Mouse (Mus musculus) granulocyte monocyte progenitor cell, adult 5-6 weeks (primary cell): ENCODE measurements around the gene Msl1. TPM values are rescaled to one million over a fixed set of nuclear protein-coding genes. Genes with fewer than 3 reads are reported as not detected.
"Not testable (repeated sequence)": the region's sequence is repeated elsewhere in the genome, so short reads cannot be mapped to it uniquely, and the experiment has no call there.

Experiments
- ATAC-seq: replicated peaks from 2 replicates; pipeline ENCODE4 v1.8.0; 2016; ENCODE audit warnings: mild to moderate bottlenecking, moderate TSS enrichment, inconsistent platforms; ENCODE audit not compliant: poor library complexity, severe bottlenecking
- total RNA-seq, 2 experiments: library from RNA; stranded (forward) in 1 of 2; stranded (reverse) in 1 of 2; fragments of 200-712, 200-1000 nt in 1 of 2; fragments of >200 nt in 1 of 2; fragmentation: Nextera tagmentation in 1 of 2; gene quantifications; 2 replicates each; pipeline ENCODE4 v1.2.3; 2014 to 2017

Gene Msl1
- total RNA-seq, 2 experiments from 2014 or later = 59.8 to 72.7 TPM

DNA sequence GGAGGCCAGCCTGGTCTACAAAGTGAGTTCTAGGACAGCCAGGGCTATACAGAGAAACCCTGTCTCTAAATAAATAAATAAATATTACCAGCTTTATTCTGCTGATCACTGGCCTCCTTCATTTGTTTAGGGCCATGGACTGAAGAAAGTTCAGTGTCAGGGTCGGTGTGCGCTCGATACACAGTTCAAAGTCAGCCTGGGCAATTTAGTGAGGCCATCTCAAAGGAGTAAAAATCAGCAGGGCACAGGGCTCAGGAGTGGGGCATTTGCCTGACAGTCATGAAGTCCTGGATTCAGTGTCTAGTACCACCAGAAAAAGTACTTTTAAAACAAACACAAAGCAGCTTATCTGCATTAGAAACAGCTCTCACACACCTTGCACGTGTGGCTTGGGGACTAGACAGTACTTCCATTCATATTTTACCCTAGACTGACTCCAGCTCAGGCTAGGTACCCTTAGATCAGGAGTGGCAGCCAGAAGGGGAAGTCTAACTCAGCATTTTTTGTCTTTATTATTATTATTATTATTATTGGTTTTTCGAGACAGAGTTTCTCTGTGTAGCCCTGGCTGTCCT, 4.6 kb upstream of the Msl1 start:
- no peak for ATAC-seq

GRCm38 (mm10) chr11:98791448-98791847, 3.9 kb upstream of the Msl1 start:
- ATAC-seq = no peak

- no peak for ATAC-seq
These were observed 3.2 kb upstream of the Msl1 start for GRCm38 (mm10) chr11:98792081-98792480.

DNA sequence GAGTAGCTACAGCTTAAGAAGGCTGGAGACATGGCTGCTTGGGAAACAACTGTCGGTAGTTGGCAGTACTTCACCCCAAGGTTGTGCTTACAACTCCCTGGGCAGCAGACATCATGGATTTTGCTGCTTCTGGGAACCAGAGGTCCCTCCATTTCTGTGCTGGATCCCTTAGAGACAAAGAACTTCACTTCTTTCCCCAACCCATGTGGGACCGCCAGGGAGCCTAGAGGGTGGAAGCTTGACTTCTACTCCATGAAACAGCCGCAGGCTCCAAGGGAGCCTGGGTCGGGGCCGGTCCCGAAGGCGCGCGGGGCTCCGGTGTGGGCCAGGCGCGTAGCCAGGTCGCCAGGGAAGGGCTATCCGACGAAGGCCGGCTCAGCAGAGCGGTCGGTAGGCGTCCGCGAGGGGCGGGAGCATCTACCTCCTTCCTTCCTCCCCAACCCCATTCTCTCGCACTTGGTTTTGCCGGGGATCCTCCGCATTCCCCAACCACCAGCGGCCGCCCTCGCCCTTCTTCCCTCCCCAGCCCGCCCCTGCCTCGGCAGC, 774 bp upstream of the Msl1 start:
- ATAC-seq = peak; percentile 52

DNA sequence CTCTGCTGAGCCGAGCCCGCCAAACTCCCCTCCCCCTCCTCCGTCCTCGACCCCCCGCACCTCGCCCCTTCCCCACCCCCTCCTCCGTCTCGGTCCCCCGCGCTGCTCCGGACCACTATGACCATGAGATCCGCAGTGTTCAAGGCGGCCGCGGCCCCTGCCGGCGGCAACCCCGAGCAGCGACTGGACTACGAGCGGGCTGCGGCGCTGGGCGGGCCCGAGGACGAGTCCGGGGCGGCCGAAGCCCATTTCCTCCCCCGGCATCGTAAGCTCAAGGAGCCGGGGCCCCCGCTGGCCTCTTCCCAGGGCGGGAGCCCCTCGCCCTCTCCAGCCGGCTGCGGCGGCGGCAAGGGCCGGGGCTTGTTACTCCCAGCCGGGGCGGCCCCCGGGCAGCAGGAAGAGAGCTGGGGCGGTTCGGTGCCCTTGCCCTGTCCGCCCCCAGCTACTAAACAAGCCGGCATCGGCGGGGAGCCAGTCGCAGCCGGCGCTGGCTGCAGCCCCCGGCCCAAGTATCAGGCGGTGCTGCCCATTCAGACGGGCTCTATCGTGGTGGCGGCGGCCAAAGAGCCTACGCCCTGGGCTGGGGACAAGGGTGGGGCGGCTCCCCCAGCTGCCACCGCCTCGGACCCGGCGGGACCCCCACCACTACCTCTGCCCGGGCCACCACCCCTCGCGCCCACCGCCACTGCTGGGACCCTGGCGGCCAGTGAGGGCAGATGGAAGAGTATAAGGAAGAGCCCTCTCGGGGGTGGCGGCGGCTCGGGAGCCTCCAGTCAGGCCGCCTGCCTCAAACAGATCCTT, 598 bp downstream of the Msl1 start:
- peak; percentile 17; the same call in 1 of the 2 replicates for ATAC-seq

DNA sequence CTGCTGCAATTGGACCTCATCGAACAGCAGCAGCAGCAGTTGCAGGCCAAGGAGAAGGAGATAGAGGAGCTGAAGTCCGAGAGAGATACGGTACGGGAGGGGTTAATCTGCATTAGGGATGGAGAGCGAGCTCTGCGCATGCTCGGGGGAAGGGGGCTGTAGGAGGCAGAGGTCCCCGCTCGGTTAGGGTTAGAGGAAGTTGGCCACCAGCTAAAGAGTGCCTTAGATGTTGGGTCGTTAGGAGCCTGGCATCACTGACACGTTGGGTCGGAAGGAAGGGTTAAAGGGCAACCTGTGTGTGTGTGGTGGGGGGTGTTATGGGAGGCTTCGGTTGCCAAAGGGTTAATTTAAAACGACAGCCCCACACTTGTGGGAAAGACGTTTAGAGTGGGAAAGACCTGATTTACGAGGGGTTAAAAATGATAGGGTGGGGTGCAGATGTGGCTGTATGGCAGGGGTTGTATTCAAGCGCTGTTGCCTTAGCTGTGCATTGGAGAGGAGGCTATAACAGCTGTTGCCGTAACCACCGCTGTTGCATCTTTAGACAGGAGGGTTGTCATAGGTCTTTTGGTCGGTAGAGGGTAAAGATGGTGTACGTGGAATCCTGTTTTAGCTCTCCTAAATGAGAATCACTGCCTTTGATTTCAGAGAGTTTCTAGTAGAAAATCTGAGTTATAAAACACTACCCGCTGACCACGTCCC, 1.4 kb downstream of the Msl1 start:
- peak; percentile 47 for ATAC-seq

- ATAC-seq = no peak
These were observed 2.0 kb downstream of the Msl1 start for GRCm38 (mm10) chr11:98797306-98797705.

DNA sequence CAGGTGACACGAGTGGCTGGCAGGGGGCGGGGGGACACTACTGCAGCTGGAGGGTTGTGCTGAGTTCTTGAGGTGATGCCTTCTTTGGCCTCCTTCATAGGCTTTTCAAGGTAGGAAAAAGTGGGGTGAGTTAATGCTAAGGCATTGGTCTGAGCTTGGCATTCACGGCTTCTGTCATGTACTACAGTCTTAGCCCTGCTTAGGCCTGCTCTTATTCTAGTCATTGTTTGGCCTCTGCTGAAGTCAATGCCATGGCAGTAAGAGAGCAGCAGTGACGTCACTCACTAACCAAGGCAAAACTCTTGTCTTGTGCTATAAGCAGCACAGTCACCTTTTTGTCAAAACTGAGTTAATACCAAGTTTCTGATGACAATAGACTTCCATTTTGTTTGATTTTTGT, 2.6 kb downstream of the Msl1 start:
- ATAC-seq = no peak

DNA sequence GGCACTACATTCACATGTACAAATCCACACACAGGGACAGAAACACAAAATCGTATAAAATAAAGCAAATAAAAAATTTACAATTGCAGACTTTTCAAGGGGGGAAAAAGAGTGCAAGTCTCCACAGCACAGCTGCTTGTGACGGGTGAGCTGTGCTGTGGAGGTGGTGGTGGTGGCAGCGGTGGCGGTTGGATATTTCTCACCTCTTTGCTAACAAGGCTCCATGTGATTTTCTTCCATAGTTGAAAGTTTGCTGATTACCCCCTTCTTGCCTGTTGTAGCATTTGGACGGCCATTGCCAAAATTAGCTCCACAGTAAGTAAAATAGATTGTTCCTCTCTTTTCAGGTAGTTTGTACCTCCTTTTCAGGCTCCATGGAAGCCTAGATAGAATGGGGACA, 9.3 kb downstream of the Msl1 start, which contains the start of gene Casc3:
TSS of gene Casc3 (plus strand) at position 301 of the 400 bp plus-strand sequence.
- ATAC-seq = no peak

- no peak for ATAC-seq
These were observed 13.1 kb downstream of the Msl1 start for GRCm38 (mm10) chr11:98808417-98808816.

DNA sequence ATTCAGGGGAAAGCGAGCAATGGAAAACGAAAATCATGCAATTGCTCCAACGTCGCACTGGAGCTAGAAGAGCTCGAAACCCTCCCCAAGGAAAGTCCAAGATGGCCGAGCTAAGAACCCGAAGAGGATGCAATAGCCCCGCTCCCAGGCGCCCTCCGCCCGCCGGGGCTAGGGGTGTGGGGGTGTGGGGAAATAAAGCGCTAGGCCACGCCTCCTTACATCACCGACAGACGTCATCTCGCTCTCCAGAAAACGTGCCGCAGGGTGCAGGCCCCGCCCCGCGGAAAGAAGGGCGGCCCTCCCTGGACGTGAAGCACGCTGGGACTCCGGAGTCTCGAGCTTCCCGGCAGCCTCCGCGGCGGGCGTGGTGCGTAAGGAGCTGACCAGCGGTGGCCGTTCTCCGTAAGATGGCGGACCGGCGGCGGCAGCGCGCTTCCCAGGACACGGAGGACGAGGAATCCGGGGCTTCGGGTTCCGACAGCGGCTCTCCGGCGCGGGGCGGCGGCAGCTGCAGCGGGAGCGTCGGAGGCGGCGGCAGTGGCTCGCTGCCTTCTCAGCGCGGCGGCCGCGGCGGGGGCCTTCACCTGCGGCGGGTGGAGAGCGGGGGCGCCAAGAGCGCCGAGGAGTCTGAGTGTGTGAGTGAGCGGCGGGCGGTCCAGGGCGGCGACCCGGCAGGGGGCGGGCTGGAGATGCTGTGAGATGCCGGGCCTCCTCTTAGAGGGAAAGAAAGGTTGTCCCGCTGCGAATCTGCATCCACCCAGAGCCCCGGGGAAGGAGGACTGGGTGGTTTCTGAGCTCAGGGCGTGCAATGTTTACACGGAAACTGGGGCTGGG, 14.4 kb downstream of the Msl1 start:
- peak; percentile 96 for ATAC-seq

GRCm38 (mm10) chr11:98810686-98811085, 15.4 kb downstream of the Msl1 start:
- ATAC-seq = no peak

- peak; percentile 99 for ATAC-seq
These were observed 21.5 kb downstream of the Msl1 start for GRCm38 (mm10) chr11:98816706-98817239.

DNA sequence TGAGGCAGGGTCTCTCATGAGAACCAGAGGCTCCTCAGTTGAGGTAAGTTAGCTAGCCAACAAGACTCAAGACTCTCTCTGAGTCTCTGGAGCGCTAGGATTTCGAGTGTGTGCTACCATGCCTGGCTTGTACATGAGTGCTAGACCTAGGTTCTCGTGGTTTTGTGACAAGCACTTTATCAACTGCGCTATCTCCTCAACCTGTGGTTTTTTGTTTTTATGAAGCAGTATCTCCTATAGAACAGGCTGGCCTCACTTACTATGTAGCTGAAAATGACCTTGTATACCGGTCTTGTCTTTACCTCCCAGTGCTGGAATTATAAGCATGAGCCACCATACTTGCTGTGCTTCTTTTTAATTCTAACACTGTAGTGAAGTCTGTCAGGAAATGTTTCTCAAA, 25.7 kb downstream of the Msl1 start:
- ATAC-seq = no peak

- ATAC-seq = not testable (repeated sequence)
These were observed 30.8 kb downstream of the Msl1 start for GRCm38 (mm10) chr11:98826071-98826470.

GRCm38 (mm10) chr11:98827877-98828276, 32.6 kb downstream of the Msl1 start:
- no peak for ATAC-seq

DNA sequence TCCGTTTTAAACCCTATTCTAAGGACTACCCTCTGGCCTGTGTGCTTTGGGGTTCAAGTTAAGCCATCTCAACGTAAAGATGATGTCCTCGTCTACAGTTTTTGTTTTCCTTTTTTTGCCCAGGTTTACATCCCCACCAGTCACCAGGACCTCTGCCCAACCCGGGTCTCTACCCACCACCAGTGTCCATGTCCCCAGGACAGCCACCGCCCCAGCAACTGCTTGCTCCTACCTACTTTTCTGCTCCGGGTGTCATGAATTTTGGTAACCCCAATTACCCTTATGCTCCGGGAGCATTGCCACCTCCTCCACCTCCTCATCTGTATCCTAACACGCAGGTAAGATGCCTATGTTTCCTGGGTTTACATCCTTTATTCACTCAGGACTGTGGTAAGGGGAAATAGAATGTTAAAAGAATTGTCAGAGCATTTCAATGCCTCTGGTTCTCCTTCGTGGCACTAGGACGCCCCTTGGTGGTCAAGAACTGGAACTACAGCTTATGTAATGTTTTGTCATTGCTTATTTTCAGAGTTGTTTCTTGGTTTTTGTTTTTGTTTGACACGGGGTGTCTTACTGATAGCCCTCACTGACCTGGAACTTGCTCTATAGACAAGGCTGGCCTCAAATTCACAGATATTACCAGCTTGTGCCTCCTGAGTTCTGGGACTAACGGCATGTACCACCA, 33.9 kb downstream of the Msl1 start:
- ATAC-seq = peak; percentile 65

GRCm38 (mm10) chr11:98829875-98830274, 34.6 kb downstream of the Msl1 start:
- no peak for ATAC-seq

DNA sequence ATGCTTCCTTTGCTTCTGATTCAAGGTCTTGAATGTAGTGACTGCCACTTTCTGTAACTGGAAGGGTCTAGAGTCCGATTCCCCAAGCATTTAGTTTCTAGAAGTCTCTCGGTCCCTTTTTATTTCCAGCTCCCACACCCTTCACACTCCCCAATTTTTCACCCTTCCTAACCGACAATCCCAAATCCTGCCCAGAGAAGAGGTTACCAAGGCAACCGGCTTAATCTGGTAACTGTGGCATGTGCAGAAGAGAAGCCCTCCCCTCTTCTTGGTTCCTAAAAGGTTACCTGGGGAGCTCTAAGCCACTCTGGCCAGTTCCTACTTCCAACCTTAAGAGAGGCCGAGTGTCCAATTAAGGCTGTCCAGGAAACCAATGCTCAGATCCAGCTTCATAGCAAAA, 40.0 kb downstream of the Msl1 start:
- ATAC-seq = no peak
